Mouse (Mus musculus) small intestine, adult 2 months (tissue): ENCODE results near the gene Tut7.

Experiments
- CTCF ChIP-seq: fragments of 200-500 bp; IDR thresholded peaks from 2 replicates; pipeline ENCODE4 v1.5.1; 2012; ENCODE audit warnings: low read depth, mild to moderate bottlenecking, control low read depth, inconsistent platforms, low read length, moderate library complexity, mixed read lengths; ENCODE audit not compliant: insufficient replicate concordance, insufficient read length; ENCODE audit errors: extremely low read depth
- POLR2A ChIP-seq: fragments of 200-500 bp; IDR thresholded peaks from 2 replicates; pipeline ENCODE4 v1.6.1; 2012; ENCODE audit warnings: low read depth, mild to moderate bottlenecking, control low read depth, inconsistent platforms, low read length, moderate library complexity

DNA sequence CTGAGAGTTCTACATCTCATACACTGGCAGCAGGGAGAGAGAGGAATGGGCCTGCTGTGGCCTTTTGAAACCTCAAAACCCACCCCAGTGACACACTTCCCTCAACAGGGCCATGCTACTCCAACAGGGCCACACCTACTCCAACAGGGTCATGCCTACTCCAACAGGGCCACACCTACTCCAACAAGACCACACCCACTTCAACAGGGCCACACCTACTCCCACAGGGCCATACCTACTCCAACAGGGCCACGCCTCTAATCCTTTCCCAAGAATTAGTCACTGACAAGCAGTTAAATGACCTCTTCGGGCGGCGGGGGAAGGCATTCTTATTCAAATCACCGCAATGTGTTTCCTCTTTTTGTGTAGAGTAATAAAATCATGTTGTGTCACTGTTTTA is 47.1 kb upstream of the Tut7 start:
- TF ChIP-seq CTCF: no peak
- TF ChIP-seq POLR2A: no peak
